Mouse (Mus musculus) intestine, embryonic 16.5 days (tissue): ENCODE measurements around the gene Nr3c2. TPM values are rescaled to one million over a fixed set of nuclear protein-coding genes. Genes with fewer than 3 reads are reported as not detected.

ENCODE experiments used
- ATAC-seq: fragments of 200-750 bp; cut with Nextera tagmentation; 2 replicates; pipeline ENCODE4 v1.8.0; 2017; ENCODE audit warnings: moderate TSS enrichment, moderate library complexity
- H3K27ac ChIP-seq: fragments of 300-500 bp; sonication (generic); 2 replicates; pipeline ENCODE4 v1.5.1; 2014; ENCODE audit warnings: mild to moderate bottlenecking, low read length
- H3K27me3 ChIP-seq: fragments of 300-500 bp; sonication (generic); replicated peaks from 2 replicates; pipeline ENCODE4 v1.6.1; 2014; ENCODE audit warnings: low read length, control low read depth, mixed read lengths; ENCODE audit not compliant: control insufficient read depth, insufficient read depth
- H3K36me3 ChIP-seq: fragments of 300-500 bp; sonication (generic); 2 replicates; pipeline ENCODE4 v1.6.1; 2014; ENCODE audit warnings: low read length, control low read depth; ENCODE audit not compliant: control insufficient read depth, insufficient read depth
- H3K4me1 ChIP-seq: fragments of 300-500 bp; sonication (generic); 2 replicates; pipeline ENCODE4 v1.6.1; 2014; ENCODE audit warnings: low read length, control low read depth, mixed read lengths; ENCODE audit not compliant: control insufficient read depth, insufficient read depth
- H3K4me2 ChIP-seq: fragments of 300-500 bp; sonication (generic); 2 replicates; pipeline ENCODE4 v1.6.1; 2014; ENCODE audit warnings: low read depth, low read length, control low read depth
- H3K4me3 ChIP-seq: fragments of 300-500 bp; sonication (generic); 2 replicates; pipeline ENCODE4 v1.5.1; 2014; ENCODE audit warnings: mild to moderate bottlenecking, low read length
- H3K9ac ChIP-seq: fragments of 300-500 bp; sonication (generic); 2 replicates; pipeline ENCODE4 v1.6.1; 2014; ENCODE audit warnings: low read depth, low read length
- H3K9me3 ChIP-seq: fragments of 300-500 bp; sonication (generic); 2 replicates; pipeline ENCODE4 v1.6.1; 2016; ENCODE audit warnings: low read length, control low read depth; ENCODE audit not compliant: control insufficient read depth
- WGBS: fragments of 180-500 bp; shearing (Covaris S2); extraction: QIAGEN DNeasy Blood & Tissue Kit; methylation state at CpG from one replicate; pipeline ENCODE4 v1.1.7; 2014; 5-methylcytosine and 5-hydroxymethylcytosine counted together
- polyA plus RNA-seq: library from polyadenylated mRNA; unstranded; fragments of >200 nt; fragmentation: Nextera tagmentation; extraction: Ambion mirVana; gene quantifications from 2 replicates; pipeline ENCODE4 v1.2.1, GENCODE M21; 2015

The Nr3c2 gene
- polyA plus RNA-seq, 1 experiment from 2014 or later = 4.0 TPM

DNA sequence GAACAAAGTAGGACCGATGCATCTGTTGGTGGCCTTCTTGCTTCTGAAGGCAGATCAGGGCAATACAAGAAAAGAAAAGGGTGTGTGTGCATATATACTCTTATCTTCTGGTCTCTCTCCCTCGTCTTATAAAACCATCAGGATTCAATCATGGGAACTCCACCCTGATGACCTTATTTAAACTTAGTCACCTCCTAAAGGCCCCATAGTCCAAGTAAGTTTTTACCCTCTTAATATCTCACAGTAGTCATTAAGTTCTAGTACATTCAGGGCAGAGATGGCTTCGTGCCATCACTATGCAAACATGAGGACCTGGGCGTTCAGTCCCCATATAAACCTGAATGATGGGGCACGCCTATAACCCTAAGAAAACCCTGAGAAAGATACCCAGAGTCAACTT, 29.6 kb downstream of the Nr3c2 start:
- 60% methylated on average over 5 of the region's 5 CpGs for WGBS
- no peak overlapping the region for H3K4me2 ChIP-seq

GRCm38 (mm10) chr8:76965046-76965445, 65.8 kb downstream of the Nr3c2 start:
- Histone ChIP-seq H3K4me2 (no peak overlapping the region), H3K9me3 (no peaks in the 10 kb centered on the region), H3K36me3 (no peaks in the 10 kb centered on the region), H3K4me3 (no peak overlapping the region), H3K9ac (no peak overlapping the region), H3K4me1 (no peaks in the 10 kb centered on the region), H3K27ac (no peak overlapping the region), H3K27me3 (no peaks in the 10 kb centered on the region)
- 83% methylated on average over 3 of the region's 3 CpGs for WGBS
- no peak for ATAC-seq

More for the DNA sequence above, 29.6 kb downstream of the Nr3c2 start:
- Histone ChIP-seq H3K27ac (no peak overlapping the region), H3K36me3 (no peaks in the 10 kb centered on the region), H3K4me3 (no peak overlapping the region), H3K4me1 (no peaks in the 10 kb centered on the region), H3K27me3 (no peaks in the 10 kb centered on the region), H3K9me3 (no peaks in the 10 kb centered on the region), H3K9ac (no peak overlapping the region)
- ATAC-seq = peak; percentile 52

DNA sequence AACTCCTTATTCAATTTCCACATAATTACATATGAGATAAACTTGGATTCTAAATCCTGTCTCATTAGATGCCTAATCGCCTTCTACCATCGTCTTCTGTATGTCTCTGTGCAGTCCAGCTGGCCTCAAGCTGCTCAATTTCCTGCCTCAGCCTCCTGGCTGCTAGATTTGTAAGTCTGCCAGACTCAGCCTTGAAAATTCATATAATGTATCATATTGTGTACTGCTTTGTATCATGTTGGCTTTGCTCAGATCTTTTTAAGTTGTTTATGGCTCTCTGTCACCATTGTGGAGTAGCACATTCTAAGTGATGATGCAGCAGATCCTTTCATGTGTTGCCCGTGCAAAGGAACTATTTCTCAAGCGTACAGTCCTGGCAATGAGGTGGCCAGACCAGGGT, 71.9 kb downstream of the Nr3c2 start:
- no peak overlapping the region for H3K4me3 ChIP-seq
- ATAC-seq = no peak
- no peak overlapping the region for H3K9ac ChIP-seq
- H3K4me2 ChIP-seq = no peak overlapping the region
- no peaks in the 10 kb centered on the region for H3K4me1 ChIP-seq
- H3K36me3 ChIP-seq = no peaks in the 10 kb centered on the region
- no peak overlapping the region for H3K27ac ChIP-seq
- H3K9me3 ChIP-seq = no peaks in the 10 kb centered on the region
- H3K27me3 ChIP-seq = no peaks in the 10 kb centered on the region
- WGBS = 86% methylated on average over 4 of the region's 4 CpGs

DNA sequence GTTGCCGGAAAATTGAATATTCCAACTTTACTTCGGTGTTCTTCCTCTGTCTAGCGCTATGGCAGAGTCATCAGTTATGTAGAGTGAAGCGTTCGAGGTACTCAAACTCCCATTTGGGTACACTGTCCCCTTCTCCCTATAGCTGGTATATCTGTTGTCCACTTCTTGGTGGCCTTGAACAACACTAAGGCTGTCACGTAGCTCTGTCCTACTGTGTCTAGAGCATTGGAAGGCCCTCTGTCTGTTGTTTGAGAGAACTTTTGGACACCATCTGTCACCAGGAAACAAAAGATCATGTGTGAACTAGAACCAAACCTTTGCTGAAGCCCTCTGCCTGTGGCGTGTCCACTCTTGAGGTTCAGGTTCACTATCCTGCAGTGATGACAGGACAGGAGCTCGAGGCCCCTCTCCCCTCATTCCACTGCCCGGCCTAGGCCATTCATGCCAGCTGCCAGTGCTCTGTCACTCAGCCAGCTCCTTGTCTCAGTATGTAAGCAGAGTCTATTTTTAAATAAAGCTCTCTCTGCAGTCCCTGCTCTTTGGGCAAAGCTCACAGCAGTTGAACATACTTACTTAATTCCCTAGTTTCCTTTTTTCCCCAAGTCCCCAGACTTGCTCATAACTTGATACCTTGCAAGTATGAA, 72.6 kb downstream of the Nr3c2 start:
- H3K4me2 ChIP-seq = no peak overlapping the region
- no peak for ATAC-seq
- H3K36me3 ChIP-seq = no peaks in the 10 kb centered on the region
- WGBS = 82% methylated on average over 9 of the region's 9 CpGs
- H3K27ac ChIP-seq = no peak overlapping the region
- H3K9ac ChIP-seq = no peak overlapping the region
- no peak overlapping the region for H3K4me3 ChIP-seq
- H3K4me1 ChIP-seq = no peaks in the 10 kb centered on the region
- no peaks in the 10 kb centered on the region for H3K27me3 ChIP-seq
- no peaks in the 10 kb centered on the region for H3K9me3 ChIP-seq

DNA sequence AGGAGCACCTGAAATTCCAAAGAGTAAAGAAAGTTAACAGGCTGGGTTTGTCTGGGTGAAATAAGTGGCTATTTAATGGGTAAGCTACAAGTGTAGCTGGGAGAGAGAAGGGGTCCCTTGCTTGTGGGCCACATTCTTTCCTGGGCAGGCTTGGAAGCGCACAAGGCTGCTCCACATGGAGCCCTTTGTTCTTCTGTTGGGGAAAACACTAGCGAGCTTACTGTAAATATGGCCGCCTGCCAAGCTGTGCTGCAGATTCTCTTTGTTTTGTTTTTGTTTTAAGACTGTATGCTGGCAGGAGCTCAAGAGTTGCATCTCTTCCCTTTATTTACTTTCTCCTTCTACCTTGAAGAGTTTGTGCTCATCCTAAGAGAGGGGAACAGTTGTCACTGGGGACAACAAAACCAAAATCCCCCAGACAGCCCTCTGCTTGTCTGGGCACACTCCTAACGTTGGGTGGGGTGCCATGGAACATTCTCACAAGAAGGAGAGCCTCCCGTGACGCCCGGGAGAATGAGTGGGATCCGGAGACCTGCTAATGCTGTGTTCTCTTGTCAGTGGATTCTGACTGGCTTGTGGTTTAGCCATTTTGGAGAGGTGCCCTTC, 73.8 kb downstream of the Nr3c2 start:
- H3K27me3 ChIP-seq = no peaks in the 10 kb centered on the region
- H3K27ac ChIP-seq = no peak overlapping the region
- no peak overlapping the region for H3K4me2 ChIP-seq
- ATAC-seq = peak; percentile 50
- H3K9ac ChIP-seq = no peak overlapping the region
- no peaks in the 10 kb centered on the region for H3K4me1 ChIP-seq
- no peaks in the 10 kb centered on the region for H3K9me3 ChIP-seq
- 51% methylated on average over 8 of the region's 8 CpGs for WGBS
- H3K36me3 ChIP-seq = no peaks in the 10 kb centered on the region
- no peak overlapping the region for H3K4me3 ChIP-seq

GRCm38 (mm10) chr8:76977907-76978306, 78.7 kb downstream of the Nr3c2 start:
- no peak overlapping the region for H3K4me3 ChIP-seq
- no peaks in the 10 kb centered on the region for H3K36me3 ChIP-seq
- no peaks in the 10 kb centered on the region for H3K27me3 ChIP-seq
- no peak overlapping the region for H3K9ac ChIP-seq
- 95% methylated on average over 4 of the region's 4 CpGs for WGBS
- no peaks in the 10 kb centered on the region for H3K9me3 ChIP-seq
- no peak overlapping the region for H3K27ac ChIP-seq
- no peaks in the 10 kb centered on the region for H3K4me1 ChIP-seq
- no peak for ATAC-seq
- H3K4me2 ChIP-seq = no peak overlapping the region

DNA sequence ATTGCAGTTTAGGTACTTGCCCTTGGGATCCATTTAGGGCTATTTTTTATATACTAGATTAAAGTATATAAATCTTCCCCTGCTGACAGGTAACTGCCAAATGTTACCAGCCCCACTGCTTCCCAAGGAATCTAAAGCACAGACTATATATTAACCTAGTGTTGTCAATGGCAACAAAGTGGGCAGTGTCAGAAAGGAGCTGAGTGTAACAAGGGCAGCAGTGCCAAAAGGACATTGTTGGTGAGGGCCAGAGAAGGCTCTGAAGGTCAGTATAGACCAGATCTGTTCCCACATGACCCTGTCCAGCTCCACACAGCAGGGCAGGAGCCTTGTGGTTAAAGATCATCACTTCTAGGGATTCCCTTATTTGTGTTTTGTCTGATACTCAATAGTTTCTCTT, 84.8 kb downstream of the Nr3c2 start:
- Histone ChIP-seq H3K36me3 (no peaks in the 10 kb centered on the region), H3K4me3 (no peak overlapping the region), H3K27ac (no peak overlapping the region), H3K9me3 (no peaks in the 10 kb centered on the region), H3K27me3 (no peaks in the 10 kb centered on the region), H3K4me2 (no peak overlapping the region), H3K4me1 (no peaks in the 10 kb centered on the region), H3K9ac (no peak overlapping the region)
- ATAC-seq = no peak

- H3K27me3 ChIP-seq = no peaks in the 10 kb centered on the region
- H3K9ac ChIP-seq = no peak overlapping the region
- no peak for ATAC-seq
- no peaks in the 10 kb centered on the region for H3K9me3 ChIP-seq
- no peak overlapping the region for H3K4me2 ChIP-seq
- H3K36me3 ChIP-seq = no peaks in the 10 kb centered on the region
- no peaks in the 10 kb centered on the region for H3K4me1 ChIP-seq
- WGBS = 90% methylated on average over 5 of the region's 5 CpGs
- H3K4me3 ChIP-seq = no peak overlapping the region
- H3K27ac ChIP-seq = no peak overlapping the region
Measured at GRCm38 (mm10) chr8:76984851-76985250, 85.6 kb downstream of the Nr3c2 start.

GRCm38 (mm10) chr8:76987876-76988275, 88.6 kb downstream of the Nr3c2 start:
- H3K9ac ChIP-seq = no peak overlapping the region
- H3K4me1 ChIP-seq = no peaks in the 10 kb centered on the region
- H3K27me3 ChIP-seq = no peaks in the 10 kb centered on the region
- H3K4me2 ChIP-seq = no peak overlapping the region
- no peaks in the 10 kb centered on the region for H3K36me3 ChIP-seq
- H3K9me3 ChIP-seq = no peaks in the 10 kb centered on the region
- H3K27ac ChIP-seq = no peak overlapping the region
- WGBS = 52% methylated on average over 3 of the region's 3 CpGs
- H3K4me3 ChIP-seq = no peak overlapping the region
- ATAC-seq = no peak

DNA sequence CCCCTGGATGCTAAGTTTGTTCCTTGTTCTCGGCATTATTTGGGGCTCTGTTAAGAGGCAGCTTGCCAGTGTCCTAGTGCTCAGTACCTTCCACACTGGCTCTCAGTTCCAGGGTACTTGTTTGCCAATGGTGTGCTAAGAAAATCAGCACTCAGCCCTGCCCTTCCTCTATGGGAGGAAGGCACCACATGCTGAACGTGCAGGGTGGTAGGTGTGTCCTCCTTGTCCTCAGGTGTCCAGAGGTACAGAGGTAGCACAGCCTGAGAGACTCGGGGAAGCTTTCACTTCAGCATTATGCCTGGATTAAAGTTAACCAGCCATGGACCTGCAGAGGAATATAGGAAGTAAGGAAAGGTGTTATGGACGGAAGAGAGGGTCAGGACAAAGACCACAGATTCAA, 99.0 kb downstream of the Nr3c2 start:
- Histone ChIP-seq H3K27ac (no peak overlapping the region), H3K9me3 (no peaks in the 10 kb centered on the region), H3K4me1 (no peaks in the 10 kb centered on the region), H3K27me3 (no peaks in the 10 kb centered on the region), H3K4me3 (no peak overlapping the region), H3K9ac (no peak overlapping the region), H3K4me2 (no peak overlapping the region), H3K36me3 (no peaks in the 10 kb centered on the region)
- ATAC-seq = peak; percentile 86
- WGBS = 72% methylated on average over 4 of the region's 4 CpGs
